Mouse (Mus musculus): ENCODE results near the gene Grb10.

Grb10 gene

DNA sequence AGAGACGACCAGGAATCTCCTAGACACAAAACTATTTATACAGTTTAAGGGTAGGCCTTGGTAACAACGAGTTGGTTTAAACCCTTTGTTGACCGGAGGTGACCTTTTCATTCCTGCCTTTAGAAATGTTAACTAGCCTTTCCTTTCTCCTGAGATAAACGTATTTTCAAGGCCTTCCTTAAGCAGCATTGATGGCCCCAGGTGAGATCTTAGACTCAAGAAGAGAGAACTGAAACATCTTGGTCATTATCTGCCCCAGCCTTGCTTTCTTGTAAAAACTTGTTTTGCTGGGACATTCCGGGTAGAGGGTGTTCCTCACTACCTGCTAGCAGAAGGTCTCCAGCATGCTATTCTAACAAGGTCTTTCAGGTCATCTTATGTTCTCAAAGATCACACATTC, 133.5 kb downstream of the Grb10 start:
- CTCF ChIA-PET = no interaction called here

- CTCF ChIA-PET = no interaction called here
Measured at GRCm38 (mm10) chr11:11901509-11901908, 137.0 kb downstream of the Grb10 start.

- CTCF ChIA-PET = no interaction called here
Measured at GRCm38 (mm10) chr11:11898496-11898895, 140.0 kb downstream of the Grb10 start.

DNA sequence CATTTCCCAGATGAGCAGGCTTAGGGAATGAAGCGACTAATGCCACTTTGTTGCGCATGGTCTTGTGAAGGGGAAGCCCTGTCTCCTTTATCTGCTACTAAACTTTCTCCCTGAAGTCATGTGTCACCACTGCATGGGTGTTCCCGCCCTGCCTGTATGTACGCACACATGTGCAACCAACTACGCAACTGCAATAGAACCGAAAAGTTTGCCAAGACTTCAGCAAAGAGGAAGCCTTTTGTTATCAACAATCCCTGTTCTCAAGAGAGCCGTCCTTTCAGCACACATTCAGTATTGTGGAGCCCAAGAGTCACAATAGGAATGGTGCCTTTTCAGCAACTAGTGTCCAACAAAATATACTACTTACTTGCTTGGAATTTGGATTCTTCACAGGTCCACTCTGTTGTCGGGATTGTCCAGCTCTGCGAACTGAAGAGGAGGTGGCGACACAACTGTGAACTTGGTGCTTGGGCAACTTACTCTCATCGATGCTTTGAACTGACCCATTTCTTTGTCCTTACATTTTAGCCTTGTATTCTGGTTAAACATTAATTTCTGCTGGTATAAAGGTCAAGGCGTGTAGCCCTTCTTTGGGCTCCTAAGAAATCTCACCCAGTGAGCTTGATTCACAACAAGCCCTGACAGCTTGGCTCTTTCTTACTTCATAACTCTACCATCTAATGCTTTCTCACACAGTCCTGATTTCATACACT, 140.7 kb downstream of the Grb10 start, which contains the start of gene Ddc:
Gene Ddc (minus strand): TSS at position 500 of the 713 bp plus-strand sequence.
- CTCF ChIA-PET = no interaction called here

- CTCF ChIA-PET = interaction anchor here (0.6 kb wide), 1 partner anchor 20 kb away, joined by 3 read pairs; no protein-coding TSS in a partner anchor
Measured at GRCm38 (mm10) chr11:11895479-11895878, 143.0 kb downstream of the Grb10 start.

DNA sequence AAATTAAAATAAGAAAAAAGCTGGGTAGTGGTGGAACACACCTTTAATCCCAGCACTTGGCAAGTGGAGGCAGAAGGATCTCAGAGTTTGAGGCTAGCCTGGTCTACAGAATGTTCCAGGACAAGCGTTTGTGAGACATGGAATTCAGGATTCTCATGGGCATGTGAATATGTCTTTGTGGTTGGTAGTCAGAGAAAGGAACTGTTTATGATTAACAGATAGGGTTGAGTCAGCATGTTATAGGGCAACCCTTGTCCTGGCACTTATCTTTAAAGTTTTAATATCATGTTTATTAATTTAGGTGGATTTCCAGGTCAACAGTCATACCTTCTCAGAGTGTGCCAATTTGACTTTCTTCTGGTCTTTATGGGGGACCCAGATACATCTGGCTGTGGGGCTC, 144.7 kb downstream of the Grb10 start:
- CTCF ChIA-PET = no interaction called here

DNA sequence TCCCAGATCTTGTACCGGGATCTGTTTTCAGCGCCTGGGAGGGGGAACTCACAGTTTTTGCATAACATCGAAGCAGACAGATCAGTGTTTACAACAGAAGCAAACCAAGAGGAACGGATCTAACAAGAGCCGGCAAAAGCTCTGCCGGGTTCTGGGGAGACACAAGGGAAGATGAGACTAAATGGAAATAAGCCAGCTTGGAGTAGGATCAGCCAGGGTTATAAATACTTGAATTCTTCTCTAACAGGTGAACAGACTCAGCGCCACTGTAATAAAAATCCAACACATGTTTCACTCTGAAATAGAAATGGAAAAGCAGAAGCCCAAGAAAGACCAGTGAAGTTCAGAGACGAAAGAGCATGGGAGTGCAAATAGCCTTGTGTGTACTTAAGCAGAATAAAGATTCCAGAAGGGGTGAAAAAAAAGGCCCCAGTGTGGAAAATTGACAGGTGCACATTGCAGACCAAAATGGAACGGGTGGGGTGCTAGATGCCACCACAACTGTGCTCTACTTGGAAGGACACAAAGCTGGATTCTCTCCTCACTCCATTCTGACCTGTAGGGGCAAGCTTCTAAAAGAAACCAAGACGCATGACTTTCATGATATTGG, 145.4 kb downstream of the Grb10 start:
- CTCF ChIA-PET = no interaction called here

DNA sequence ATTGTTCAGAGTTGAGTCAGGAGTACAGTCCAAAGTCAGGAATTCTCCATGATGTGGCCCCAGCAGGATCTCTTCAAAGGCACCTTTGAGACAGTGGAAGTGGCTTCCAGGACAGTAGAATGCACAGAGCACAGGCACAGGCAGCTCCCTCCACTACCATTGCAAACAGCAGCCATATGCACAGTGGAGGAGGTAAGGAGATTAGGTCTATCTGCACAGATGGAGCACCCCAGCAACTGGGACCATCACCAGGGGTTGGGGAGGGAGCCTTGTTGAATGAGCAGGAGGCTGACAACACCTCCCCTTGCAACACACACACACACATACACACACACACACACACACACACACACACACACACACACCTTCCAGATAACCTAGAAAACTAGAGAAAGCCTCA, 146.7 kb downstream of the Grb10 start:
- CTCF ChIA-PET = no interaction called here

GRCm38 (mm10) chr11:11890139-11890741, 148.2 kb downstream of the Grb10 start:
- CTCF ChIA-PET = no interaction called here

DNA sequence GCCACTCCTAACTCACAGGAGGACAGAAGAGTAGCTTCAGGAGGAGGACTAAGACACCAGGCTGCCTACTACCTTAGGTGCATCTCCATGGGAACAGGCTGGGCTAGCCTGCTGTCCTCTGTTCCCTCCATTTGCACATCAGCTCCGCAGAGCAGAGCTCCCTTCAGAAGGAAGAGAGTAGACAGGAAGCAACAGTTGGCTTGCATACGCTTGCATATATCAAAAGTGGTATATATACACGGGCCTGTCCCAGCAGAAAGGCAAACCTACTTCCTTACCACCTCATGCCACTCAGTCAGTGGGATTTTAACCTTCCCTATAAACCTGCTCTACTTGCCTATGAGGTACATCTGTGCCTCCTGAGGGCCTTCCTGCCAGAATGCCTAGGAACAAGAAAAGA, 149.8 kb downstream of the Grb10 start:
- CTCF ChIA-PET = no interaction called here

- CTCF ChIA-PET = interaction anchor here (0.7 kb wide), 1 partner anchor 71 kb away, joined by 7 read pairs; no protein-coding TSS in a partner anchor
Measured at GRCm38 (mm10) chr11:11888051-11888450, 150.4 kb downstream of the Grb10 start.

DNA sequence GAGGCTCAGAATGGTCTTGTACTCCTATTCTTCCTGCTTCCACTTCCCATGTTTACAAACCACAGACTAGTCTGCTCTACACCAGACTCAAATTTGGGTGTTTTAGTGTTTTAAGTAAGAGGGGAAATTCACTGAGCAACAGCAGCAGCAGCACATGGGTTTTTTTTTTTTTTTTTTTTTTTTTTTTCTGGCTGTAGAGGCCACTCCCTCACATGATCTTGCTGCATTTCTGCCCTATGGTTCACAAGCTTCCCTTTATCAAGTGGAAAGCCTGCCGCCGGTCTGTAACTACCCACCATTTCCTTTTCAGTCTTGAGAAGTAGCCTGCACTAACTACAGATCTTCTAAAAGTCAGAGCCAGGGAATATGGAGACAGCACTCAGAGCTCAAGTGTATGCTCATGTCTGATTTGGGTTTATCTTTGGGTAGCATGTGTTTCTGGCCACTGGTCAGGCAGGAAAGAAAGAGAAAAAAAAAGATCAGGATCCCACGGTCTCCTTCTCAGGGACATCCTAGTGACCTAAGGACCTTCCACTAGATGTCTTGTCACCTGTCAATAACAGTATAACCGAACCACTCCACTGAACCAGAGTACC, 152.0 kb downstream of the Grb10 start:
- CTCF ChIA-PET = no interaction called here

- CTCF ChIA-PET = no interaction called here
Measured at GRCm38 (mm10) chr11:11885921-11886320, 152.6 kb downstream of the Grb10 start.

DNA sequence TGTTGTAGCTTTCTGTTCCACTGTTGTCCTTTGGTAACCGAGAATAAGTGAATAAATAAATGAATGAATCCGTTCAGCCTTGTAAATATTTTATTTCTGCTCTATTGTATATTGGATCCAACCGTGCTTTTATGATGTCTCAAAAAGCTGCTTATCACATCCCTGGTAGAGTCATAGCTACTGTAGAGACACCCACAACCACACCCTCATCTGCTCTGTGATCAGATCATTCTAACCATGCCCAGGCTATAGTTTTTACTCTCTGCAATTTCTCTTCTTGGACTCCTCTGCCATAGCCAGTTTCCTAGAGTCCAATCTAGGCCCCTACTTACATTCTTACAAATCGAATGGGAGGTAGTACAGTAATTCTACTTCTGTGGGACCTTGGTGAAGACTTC, 153.2 kb downstream of the Grb10 start:
- CTCF ChIA-PET = no interaction called here

DNA sequence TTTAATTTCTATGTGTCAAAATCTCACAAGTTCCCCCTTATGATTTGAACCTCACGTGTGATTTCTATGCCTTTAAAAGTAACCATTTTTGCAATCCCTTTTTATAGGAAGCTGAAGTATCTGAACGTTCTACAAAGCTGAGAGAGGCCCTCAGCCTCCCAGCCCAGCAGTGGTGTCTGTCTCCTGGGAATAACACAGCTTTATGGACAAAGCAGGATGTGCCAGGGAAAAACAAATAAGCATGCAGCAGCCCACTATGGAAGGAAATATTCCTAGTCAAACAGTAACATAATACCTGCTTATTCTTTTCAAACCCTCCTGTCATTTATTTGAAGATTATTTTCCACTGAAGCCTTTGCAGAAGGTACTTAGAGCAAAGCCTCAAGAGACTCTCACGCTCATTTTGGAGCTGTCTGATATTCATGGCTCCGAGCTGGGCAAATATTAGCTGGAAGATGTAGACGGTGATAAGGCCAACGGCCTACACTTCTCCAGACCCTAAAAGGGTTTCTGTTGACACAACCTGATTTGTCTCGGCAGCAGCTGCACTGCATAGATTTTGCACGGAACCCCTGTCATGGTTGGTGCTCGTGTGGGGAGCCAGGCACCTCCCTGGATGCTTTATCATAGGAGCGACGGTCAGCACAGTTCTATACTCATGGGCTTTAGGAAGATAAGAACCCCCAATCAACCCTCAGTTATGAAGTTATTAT, 153.8 kb downstream of the Grb10 start:
- CTCF ChIA-PET = no interaction called here

GRCm38 (mm10) chr11:11881783-11882155, 156.7 kb downstream of the Grb10 start:
- CTCF ChIA-PET = interaction anchor here (0.7 kb wide), 1 partner anchor 9 kb away, joined by 3 read pairs; no protein-coding TSS in a partner anchor

GRCm38 (mm10) chr11:11881026-11881782, 157.3 kb downstream of the Grb10 start:
- CTCF ChIA-PET = interaction anchor here (0.7 kb wide), 1 partner anchor 9 kb away, joined by 3 read pairs; no protein-coding TSS in a partner anchor

Data from spleen, embryonic (tissue).